Comparison of ENCODE assay signal across 17 mouse cellular contexts in the genomic region with DNA sequence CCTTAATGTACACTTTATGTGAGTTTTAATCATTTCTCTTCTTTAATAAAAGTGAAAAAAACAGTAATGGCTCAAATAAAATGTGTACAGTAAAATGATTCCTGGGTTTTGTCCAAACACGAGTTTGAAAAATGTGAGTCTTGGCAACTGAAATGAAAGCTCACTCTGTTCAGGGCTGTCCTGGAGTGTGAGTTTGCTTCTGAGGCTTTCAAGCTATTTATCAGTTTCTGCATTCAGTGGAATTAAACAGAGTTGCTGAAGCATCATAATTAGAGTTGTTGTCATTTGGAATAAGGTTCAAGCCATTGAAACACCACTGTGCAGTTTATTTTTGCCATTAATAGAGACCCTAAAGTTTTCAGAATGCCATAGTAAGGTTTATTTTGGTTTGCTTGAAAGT.
"Had no signal": no experiment of that assay in that cellular context is flagged by ENCODE, and none has a peak within 500 bp of the region (broad histone marks: within the 10 kb centered on the region; RNA-seq: fewer than 3 reads in every experiment).

No protein-coding gene starts in this region.

- H3K36me3 ChIP-seq: midbrain, embryonic 10.5 days; midbrain, embryonic 12.5 days; midbrain, embryonic 15.5 days; neural tube, embryonic 13.5 days; neural tube, embryonic 15.5 days had no signal

- H3K27ac ChIP-seq: midbrain, embryonic 10.5 days; midbrain, embryonic 12.5 days; midbrain, embryonic 15.5 days; neural tube, embryonic 13.5 days; neural tube, embryonic 15.5 days had no signal

- H3K4me2 ChIP-seq: lung, embryonic 14.5 days; midbrain, embryonic 12.5 days; midbrain, embryonic 15.5 days; neural tube, embryonic 13.5 days; neural tube, embryonic 15.5 days had no signal

- H3K27me3 ChIP-seq: midbrain, embryonic 12.5 days; midbrain, embryonic 15.5 days; neural tube, embryonic 13.5 days; neural tube, embryonic 15.5 days had no signal

- H3K4me1 ChIP-seq: midbrain, embryonic 10.5 days; midbrain, embryonic 12.5 days; midbrain, embryonic 15.5 days; neural tube, embryonic 13.5 days; neural tube, embryonic 15.5 days had no signal

- H3K4me3 ChIP-seq: midbrain, embryonic 10.5 days; midbrain, embryonic 12.5 days; midbrain, embryonic 15.5 days; myocyte; neural tube, embryonic 13.5 days; neural tube, embryonic 15.5 days had no signal

- H3K9me3 ChIP-seq: midbrain, embryonic 10.5 days; midbrain, embryonic 12.5 days; midbrain, embryonic 15.5 days; neural tube, embryonic 13.5 days; neural tube, embryonic 15.5 days had no signal

- DNase-seq: lung, adult 18-20 months; lung, embryonic 14.5 days; lung, postnatal 10 days; lung, postnatal 4 days; right cerebral cortex, adult 18-20 months; right cerebral cortex, postnatal 25 days; right cerebral cortex, postnatal 4 days; spleen, adult 18-20 months; thymus, adult 18-20 months; thymus, postnatal 14 days; thymus, postnatal 36 days had no signal

- ATAC-seq: midbrain, embryonic 15.5 days had no signal

- H3K9ac ChIP-seq: lung, embryonic 14.5 days; midbrain, embryonic 12.5 days; midbrain, embryonic 15.5 days; neural tube, embryonic 13.5 days; neural tube, embryonic 15.5 days had no signal
